Mouse (Mus musculus): Measurements from ENCODE around the gene Rap1a.

GRCm38 (mm10) chr3:105706366-105707020 is 94.6 kb downstream of the Rap1a start:
- TF ChIP-seq CTCF (IDR thresholded peaks at IDR 0.05; ENCODE audit: control insufficient read depth, insufficient read depth, insufficient read length) (no peak), MYOD1 (IDR thresholded peaks at IDR 0.05; ENCODE audit: control insufficient read depth, insufficient read length, low read depth) (no peak), MAX (IDR thresholded peaks at IDR 0.05) (no peak), USF1 (IDR thresholded peaks at IDR 0.05; ENCODE audit: low read depth) (no peak), FOSL1 (IDR thresholded peaks at IDR 0.05; ENCODE audit: insufficient read depth, low read length, poor library complexity, severe bottlenecking) (no peak)
